Mouse (Mus musculus) erythroid progenitor cell, adult 5-6 weeks (primary cell): ENCODE results near the gene Uqcc2. TPM values are rescaled to one million over a fixed set of nuclear protein-coding genes. Genes with fewer than 3 reads are reported as not detected.

Experiments used
- ATAC-seq: replicated peaks from 2 replicates; pipeline ENCODE4 v1.8.0; 2016; ENCODE audit warnings: moderate number of reproducible peaks, mild to moderate bottlenecking, moderate TSS enrichment, inconsistent platforms; ENCODE audit not compliant: poor library complexity, low FRiP score, severe bottlenecking
- total RNA-seq, 2 experiments: library from RNA; stranded (forward) in 1 of 2; stranded (reverse) in 1 of 2; fragments of 150-400 nt in 1 of 2; fragments of 186-747, 209-891 nt in 1 of 2; gene quantifications; 2 replicates each; pipeline versions ENCODE4 v1.2.3 to v1.2.4; 2015 to 2017; ENCODE audit warnings: low replicate concordance in 2 of 2

Uqcc2 gene
- total RNA-seq, 2 experiments from 2014 or later: 4.2 to 9.6 TPM

DNA sequence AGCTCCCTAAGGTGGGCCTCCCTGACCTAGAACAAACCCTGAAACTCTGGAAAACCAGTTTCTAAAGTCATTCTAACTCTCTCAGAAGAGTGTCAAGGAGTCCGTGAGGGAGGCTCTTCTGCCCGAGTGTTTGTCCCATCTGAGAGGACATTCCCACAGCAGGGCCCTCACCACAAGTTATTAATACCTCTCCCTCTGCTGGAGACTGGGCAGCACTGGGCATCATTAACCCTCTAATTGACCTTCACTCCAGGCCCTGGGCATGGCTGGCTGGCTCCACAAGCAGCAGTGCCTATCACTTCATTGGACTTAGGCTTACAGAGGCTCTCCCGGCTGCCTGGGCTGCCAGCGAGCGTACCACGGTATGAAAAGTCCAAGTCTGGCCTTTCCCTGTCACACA is 24.7 kb upstream of the Uqcc2 start:
- no peak for ATAC-seq

DNA sequence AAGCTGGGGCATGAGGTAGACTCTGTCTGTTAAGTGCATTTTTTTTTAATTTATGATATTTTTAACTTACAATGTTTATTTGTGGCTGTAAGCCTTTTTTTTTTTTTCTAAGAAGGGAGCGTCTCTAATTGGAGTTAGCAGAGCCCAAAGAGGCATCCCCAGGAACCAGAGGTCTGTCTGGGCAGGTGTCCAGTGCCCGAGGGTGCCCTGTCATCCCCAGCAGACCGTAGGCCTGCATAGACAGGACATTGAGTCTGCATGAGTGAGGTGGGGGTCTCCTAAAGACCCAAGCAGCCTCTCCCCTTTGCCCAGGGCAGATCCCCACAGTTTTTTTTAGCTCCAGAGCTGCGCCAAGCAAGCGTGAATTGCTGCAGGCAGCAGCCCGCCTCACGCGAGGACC is 22.0 kb upstream of the Uqcc2 start:
- no peak for ATAC-seq

DNA sequence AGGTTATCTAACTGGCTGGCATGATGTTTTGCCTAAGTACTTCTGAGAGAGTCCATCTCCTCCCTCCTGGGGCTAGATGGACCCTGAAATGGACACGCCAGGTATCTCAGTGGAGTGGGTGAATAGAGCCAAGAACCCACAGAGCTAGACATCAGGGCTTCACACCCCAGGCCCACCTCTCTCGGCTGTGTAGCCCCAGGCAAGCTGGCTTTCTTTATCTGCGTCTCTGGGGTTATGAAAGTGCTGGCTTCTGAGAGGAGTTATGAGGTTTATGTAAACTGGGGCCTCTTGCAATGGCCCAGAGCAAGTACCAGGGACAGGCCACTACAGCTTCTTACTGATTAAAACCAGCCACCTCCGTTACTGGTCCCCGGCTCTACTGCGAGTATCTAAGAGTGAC is 21.2 kb upstream of the Uqcc2 start:
- no peak for ATAC-seq

DNA sequence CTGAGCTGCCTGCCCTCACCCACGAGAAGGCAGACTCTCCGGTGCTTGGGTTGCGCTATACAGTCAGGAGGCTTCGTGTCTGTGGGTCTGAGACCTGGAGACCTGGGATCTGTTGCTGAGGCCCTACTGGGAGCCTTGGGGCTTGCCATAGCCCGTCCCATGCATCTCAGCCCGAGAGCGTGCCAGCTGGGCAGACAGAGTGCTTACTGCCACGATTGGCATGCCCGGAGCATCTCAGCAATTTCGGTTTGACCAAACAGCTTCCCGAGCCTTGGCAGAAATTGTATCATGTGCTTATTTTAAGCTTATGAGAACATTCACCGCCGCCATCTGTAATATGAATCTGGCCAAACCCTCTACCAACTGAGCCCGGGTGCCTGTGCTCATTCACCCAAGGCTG is 20.5 kb upstream of the Uqcc2 start:
- no peak for ATAC-seq

DNA sequence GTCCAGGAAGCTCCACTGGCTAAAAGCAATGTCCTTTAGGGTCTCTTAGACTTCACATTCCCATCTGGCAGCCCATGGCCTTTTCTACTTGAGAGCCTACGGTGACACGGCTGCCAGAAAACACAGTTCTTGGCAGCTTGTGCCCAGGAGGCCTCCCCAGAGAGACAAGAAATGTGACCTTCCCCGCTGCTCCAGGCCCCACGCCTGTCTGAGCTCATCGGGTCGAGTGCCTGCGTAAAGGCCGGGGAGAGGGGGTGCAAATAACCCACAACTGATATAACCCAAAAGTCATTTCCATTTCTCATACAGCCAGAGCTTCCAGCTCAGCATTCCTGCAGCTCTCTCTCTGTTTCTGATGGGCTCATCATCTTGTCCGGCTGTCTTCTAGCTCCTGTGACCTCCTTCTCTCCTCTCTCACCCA is 20.1 kb upstream of the Uqcc2 start:
- ATAC-seq: no peak

DNA sequence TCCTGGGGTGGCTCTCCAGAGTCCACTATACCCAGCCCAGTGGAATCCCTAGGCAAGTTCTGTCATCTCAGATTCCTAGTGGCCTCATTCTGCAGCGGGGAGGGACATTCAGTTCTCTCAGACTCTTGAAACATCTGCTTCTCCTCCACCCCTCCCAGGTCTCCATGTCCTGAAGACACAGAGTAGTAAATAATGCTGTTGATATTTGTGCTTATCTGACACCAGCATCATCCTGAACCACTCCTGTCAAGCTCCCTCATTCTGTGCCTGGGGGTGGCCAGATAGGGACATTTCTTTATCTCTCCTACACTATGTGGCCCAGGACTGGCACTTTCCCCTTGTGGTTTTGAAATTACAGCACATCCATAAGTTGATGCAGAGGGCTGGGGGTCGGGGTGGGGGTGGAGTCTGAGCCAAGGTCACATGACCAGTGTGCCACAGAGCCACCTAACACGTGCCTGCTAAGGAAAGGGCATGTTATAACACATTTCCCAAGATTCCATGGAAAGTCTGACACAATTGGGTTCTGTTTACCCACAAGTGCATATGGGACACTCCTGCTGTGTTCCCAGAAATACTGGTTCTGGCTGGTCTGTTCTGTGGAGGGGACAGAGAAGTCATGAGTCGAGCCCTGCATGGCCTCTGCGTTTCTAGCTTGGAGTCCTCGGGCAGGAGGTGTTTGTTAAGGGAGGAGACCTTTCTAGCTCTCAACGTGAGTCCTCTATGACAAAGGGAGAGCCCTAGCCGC is 19.4 kb upstream of the Uqcc2 start:
- ATAC-seq: peak; percentile 79

DNA sequence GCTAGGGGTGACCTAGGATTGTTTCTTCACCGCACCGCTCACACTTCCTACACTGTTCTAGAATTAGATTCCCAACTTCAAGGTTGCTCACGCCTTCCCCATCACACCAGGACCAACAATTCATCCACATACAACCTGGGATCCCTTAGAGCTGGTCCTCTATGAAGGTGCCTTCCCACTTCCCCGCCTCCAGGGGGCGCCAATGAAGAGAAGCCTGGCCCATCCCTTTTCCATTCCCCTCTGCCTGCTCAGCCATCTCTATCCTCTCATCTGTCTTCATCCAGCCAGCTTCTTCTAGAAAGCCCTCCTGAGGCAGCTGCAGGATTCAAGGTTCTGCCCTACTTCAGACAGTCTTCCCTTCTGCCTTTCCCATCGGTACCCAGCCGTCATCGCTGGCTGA is 17.7 kb upstream of the Uqcc2 start:
- peak; percentile 64 for ATAC-seq

DNA sequence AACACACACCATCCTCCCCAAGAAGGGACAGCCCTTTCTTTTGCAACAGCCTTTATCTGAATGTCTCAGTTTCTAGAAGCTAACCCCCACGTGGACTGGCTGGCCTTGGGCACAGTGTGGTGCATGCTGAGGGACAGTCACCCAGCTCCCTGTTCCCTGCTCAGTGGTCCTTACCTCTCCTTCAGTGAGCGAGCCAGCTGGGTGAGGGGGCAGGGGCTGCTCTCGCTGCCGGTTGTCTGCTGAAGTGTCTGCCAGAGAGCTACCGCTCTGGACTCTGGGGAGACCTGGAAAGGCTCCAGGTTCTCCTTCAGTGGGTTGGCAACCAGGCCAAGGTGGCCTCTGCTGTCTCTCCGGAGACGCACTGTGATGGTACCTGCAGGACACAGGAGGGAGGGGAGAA is 17.2 kb upstream of the Uqcc2 start:
- no peak for ATAC-seq

DNA sequence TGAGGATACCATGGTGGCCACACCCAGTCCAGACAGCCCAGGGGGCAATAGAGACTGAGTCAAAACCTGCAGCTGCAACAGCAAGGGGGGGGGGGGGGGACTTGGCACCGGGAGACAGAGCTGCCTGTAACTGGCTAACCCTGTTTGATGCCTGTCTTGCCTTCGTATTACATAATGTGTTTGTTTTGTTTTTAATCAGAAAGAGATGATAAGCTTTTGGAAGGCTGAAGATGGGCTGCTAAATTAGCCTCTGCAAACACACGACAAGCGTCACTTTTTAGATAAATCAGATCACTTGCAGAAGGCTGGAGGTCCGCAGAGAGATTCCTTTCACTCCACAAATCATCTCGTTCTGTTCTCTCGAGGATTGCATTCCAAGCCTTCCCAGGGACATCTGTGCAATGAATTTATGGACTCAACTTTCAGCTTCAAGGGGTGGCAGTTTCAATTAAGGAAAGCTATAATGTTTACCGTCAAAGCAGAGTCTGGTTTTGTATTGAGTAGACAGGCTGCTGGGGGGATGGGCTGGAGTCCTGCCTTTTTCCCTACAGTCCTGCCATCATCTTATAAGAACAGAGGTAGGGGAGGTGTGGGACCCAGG is 12.7 kb upstream of the Uqcc2 start:
- ATAC-seq: no peak

DNA sequence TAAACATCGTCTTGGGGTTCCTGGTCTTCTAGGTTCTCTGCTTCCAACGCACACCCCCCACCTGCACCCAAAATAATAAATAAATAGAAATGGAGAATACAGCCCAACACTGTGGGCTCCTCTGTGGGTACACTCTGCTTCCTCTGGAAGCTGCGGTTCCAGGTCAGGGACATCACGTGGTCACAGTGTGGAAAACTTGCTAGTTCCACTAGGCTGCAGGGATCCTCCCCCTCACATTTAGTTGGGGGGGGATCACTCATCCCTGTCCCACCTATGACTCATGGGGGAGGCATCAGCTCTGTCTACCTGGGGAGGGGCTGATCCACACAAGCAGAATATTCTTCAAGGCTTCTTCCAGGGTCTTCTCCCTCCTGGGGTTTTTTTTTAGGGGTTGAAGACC is 10.4 kb upstream of the Uqcc2 start:
- no peak for ATAC-seq

DNA sequence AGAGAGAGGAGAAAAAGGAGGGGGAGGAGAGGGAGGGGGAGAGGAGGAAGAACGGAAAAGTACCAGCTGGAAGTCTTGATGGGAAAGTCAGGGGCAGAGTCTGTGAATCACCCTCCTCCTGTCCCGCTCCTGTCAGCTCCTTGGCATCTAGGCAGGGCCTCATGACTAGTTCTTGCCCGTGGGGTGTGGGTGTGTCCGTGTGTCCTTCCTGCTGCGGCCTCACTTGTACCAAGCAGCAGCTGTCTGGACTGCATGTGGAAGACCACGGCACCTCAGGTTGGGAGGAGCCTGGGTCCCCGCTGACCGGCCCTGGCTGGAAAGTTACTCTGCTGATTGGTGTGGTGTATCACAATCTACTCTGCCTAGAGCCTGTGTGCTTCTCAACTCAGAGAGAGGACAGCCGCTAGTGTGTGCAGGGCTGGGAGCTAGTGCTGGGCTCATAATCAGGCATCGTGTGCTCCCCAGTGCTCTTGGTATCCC is 8.3 kb upstream of the Uqcc2 start:
- ATAC-seq: no peak

DNA sequence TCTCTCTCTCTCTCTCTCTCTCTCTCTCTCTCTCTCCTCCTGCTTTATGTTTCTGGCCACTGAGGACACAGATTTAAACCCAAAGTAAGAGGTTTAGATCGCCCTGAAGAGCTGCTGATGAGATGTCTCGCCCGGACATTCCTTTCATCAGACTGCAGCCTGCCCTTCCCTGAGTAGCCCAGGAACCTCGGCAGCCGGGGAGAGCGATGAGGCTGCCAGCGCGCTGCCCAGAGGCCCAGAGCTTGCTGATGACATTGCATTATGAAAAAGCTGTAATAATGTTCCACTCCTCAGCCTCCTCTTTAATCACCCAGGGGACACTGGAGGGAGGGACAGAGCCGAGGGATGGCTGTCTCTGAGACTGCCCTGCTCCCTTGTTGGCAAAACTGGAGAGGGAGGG is 6.5 kb upstream of the Uqcc2 start:
- ATAC-seq: no peak

DNA sequence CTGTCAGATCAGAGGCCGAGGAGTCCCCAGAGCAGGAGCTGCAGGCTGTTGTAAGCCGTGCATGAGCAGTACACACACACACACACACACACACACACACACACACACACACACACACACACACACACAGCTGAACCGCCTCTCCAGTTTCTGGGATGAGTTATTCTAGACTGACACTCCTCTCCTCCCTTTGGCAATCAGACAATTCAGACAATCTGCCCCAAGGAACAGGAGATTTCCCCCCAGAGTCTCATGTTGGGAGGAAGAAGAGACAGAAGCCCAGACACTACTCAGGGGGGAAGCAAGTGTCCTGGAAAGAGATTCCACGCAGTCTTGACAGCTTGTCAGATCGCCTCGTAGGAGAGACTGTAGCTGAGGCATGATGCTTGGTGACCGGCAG is 5.6 kb upstream of the Uqcc2 start:
- ATAC-seq: no peak

DNA sequence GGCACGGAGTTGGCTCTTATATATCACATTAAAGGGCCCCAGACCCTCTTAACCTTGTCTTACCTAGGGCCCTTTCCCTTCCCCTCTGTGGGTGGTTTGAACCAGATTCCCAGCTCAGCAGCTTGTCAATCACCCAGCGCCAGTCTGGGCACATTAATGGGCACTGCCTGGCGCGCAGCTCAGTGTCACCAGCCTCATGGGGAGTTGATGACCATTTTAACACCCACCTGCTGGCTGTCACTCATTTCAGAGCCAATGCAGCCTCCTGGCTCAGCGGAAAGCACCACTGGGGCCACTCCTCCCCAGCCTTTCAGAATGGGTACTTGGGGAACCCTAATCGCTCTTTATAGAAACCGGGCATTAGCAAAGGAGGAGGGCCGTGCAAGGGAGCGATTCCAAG is 4.7 kb upstream of the Uqcc2 start:
- ATAC-seq: no peak

DNA sequence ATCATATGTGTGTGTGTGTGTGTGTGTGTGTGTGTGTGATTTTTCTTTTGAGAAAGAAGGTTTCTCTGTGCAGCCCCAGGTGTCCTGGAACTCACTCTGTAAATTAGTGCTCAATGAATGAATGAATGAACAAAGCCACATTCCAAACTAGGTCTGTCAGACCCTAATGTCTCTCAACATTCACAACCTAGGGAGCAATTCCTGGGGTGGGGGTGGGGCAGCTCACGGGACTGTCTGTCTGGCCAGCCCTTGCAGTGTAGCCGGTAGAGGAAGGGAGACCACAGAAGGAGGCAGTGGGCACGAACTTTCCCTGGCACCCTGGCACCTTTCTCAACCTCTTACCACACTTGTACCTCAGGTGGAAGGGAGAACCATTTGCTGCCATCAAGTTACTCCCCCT is 999 bp upstream of the Uqcc2 start:
- ATAC-seq: no peak

DNA sequence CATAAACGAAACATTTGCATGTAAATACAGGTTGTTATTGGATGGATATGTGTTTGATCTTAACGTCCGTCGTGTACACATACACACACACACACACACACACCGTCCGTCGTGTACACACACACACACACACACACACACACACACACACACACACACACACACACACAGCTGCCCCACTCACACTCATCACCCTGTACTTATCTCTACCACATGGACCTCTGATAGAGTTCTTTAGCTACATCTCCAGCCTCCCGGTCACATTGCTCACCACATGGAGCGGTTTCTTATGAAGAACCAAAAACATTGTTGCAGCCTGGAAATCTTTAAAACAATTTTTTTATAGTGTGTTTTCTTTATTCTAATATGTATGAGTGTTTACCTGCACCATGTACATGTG is 471 bp upstream of the Uqcc2 start:
- peak; percentile 37 for ATAC-seq

DNA sequence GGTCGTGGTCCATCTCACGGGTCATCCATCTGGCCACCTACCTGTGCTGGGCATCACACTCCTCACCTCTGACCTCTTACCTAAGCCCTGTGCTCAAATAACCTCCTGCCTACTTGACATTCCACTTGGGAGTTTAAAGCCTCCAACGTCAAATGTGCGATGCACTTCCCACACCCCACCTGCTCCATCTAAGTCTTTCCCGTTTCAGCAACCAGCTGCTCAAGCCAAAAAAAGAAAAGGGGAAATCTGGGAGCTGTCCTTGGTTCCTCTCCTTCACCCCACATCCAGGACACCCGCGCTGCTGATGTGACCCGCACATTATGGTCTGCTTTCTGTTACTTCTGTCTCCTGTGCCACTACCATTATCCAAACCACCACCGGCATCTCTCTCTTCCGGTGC is 1.5 kb downstream of the Uqcc2 start:
- no peak for ATAC-seq

DNA sequence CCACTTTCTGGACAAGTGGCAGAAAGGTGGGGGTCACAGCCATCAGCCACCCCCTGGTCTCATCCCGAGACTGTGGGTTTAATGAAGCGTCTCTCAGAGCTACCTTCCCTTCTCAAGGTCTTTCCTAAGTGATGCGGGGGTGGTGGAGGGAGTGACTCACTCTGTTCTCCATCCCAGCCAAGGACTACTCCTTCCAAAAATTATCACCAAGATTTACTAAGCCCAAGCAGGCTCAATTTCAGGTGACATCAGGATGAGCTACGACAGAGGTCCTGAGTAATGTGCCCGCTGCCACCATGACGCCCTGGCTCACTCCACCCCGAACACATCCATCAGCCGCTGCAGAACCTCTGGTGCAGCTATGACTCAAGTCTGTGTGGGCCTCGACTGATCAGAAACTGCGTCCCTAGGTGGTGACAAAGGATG is 2.5 kb downstream of the Uqcc2 start:
- no peak for ATAC-seq

DNA sequence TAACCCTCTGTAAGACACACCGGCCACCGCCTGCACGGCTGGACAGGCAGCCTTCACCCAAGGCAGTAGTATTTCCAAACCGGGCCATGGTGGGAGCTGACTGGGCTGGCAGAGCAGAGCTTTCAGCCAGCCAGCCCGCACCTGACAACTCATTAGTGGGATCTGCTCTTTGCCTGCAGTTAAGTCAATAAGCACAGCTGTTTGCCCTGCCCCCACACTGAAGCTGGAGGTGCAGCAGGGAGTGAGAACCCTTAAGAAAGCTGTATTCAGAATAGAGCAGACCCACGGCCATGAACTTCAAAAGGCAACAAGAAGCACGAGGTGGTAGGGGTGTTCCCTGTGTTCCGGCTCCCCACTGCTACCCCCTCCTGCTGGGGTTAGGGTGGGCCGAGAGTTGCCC is 3.5 kb downstream of the Uqcc2 start:
- ATAC-seq: no peak

DNA sequence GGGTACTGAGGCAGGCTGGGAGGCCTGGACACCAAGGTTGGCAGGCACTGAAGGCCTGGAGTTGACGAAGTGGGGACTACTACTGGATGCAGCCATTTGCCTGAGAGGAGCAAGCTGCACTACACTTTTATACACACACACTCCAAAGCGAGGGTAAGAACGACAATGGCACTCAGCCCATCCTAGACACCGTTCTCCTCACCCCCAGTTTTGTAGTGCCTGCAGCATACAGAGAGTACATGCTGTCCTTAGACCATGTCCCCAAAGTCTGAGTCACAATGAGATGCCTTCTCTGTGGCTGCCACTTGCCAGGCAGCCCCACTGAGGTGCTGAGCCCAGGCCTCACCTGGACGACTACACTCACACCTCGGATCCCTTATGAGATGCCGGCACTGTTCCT is 3.9 kb downstream of the Uqcc2 start:
- ATAC-seq: no peak

DNA sequence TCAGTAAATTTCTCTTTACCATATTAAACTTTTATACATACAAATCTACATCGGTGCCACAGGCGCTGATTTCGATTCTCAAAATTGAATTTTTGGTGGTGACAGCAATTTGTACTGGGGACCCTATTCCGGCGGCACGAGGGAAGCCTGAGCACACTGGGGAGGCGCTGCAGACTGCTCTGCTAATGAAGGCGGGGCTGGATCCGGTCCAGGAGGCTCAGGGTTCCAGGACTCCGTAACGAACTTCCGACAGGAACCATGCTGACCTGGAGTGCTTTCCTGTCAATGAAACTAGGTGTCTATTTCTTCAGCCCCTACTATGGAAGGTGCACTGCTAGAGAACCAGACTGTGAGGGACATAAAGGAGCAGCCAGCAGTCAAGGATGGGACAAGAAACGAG is 4.4 kb downstream of the Uqcc2 start:
- ATAC-seq: no peak

DNA sequence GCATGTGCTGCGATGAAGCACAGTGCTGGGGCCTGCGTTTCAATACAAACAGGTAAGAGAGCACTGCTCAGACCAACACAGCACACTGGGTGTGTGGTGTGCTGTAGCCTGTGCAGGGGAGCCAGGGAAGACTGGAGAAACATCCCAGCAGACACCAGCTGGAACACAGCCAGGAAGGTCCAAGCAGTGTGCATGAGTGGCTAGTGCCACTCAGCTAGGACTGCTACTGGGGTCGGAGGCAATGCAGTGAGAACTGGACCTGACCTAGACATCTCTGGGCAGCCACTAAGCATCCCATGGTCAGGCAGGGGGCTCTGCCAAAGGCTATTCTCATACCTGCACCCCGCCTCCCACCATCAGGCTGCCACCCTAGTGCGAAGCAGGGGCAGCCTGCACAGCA is 5.5 kb downstream of the Uqcc2 start:
- ATAC-seq: no peak
